Mouse (Mus musculus) spleen, adult 2 months (tissue): ENCODE measurements around the gene Defb22. TPM values are rescaled to one million over a fixed set of nuclear protein-coding genes. Genes with fewer than 3 reads are reported as not detected.

Experiments
- DNase-seq, 2 experiments: peaks; one replicate each; pipeline versions ENCODE4 v3.0.0 to v3.0.0-alpha.2; 2012 to 2021; ENCODE audit warnings: low spot score in 2 of 2, low read depth in 1 of 2
- H3K27ac ChIP-seq: fragments of 200-500 bp; 2 replicates; pipeline ENCODE4 v1.5.1; 2012; ENCODE audit warnings: low read length, inconsistent platforms; ENCODE audit not compliant: insufficient read depth
- H3K27me3 ChIP-seq: fragments of 200-500 bp; 2 replicates; pipeline ENCODE4 v1.6.1; 2012; ENCODE audit warnings: mild to moderate bottlenecking, moderate library complexity, low read length, inconsistent platforms; ENCODE audit not compliant: control insufficient read depth, insufficient read depth
- H3K36me3 ChIP-seq: fragments of 200-500 bp; 2 replicates; pipeline ENCODE4 v1.6.1; 2012; ENCODE audit warnings: mild to moderate bottlenecking, low read length, inconsistent platforms; ENCODE audit not compliant: control insufficient read depth, insufficient read depth
- H3K4me1 ChIP-seq: fragments of 200-500 bp; 2 replicates; pipeline ENCODE4 v1.6.1; 2011; ENCODE audit warnings: inconsistent platforms; ENCODE audit not compliant: control insufficient read depth, insufficient read depth, insufficient read length
- H3K4me3 ChIP-seq: fragments of 200-500 bp; 2 replicates; pipeline ENCODE4 v1.5.1; 2011; ENCODE audit warnings: mild to moderate bottlenecking, inconsistent platforms; ENCODE audit not compliant: insufficient read depth, insufficient read length; ENCODE audit errors: extremely low read depth
- CTCF ChIP-seq: fragments of 200-500 bp; IDR thresholded peaks from 2 replicates; pipeline ENCODE4 v1.5.1; 2011; ENCODE audit warnings: mild to moderate bottlenecking, inconsistent platforms; ENCODE audit not compliant: insufficient read depth, insufficient read length, insufficient replicate concordance; ENCODE audit errors: extremely low read depth
- POLR2A ChIP-seq: fragments of 200-500 bp; IDR thresholded peaks from 2 replicates; pipeline ENCODE4 v1.6.1; 2011; ENCODE audit warnings: low read depth, low read length, inconsistent platforms
- WGBS: fragments of 180-500 bp; shearing (Covaris S2); methylation state at CpG from one replicate; pipeline ENCODE4 v1.1.7; 2018; 5-methylcytosine and 5-hydroxymethylcytosine counted together
- polyA plus RNA-seq: library from polyadenylated mRNA; depleted of rRNA; stranded (reverse); fragments of >200 nt; gene quantifications from 2 replicates; pipeline ENCODE4 v1.2.3, GENCODE M21; 2012

Defb22 gene
- polyA plus RNA-seq, 1 experiment: not detected

GRCm38 (mm10) chr2:152498020-152498419, 8.1 kb upstream of the Defb22 start:
- Histone ChIP-seq H3K27me3 (no peaks in the 10 kb centered on the region), H3K4me1 (no peaks in the 10 kb centered on the region), H3K36me3 (no peaks in the 10 kb centered on the region), H3K27ac (no peak overlapping the region), H3K4me3 (no peak overlapping the region)
- TF ChIP-seq POLR2A: no peak
- no peak for TF ChIP-seq CTCF
- 86% methylated on average over 6 of the region's 6 CpGs for WGBS
- no peak for DNase-seq

GRCm38 (mm10) chr2:152493151-152493550, 3.2 kb upstream of the Defb22 start:
- TF ChIP-seq CTCF: no peak
- DNase-seq: no peak
- Histone ChIP-seq H3K36me3 (no peaks in the 10 kb centered on the region), H3K4me1 (no peaks in the 10 kb centered on the region), H3K27me3 (no peaks in the 10 kb centered on the region; the same call in 1 of the 2 replicates), H3K4me3 (no peak overlapping the region), H3K27ac (no peak overlapping the region)
- 85% methylated on average over 6 of the region's 6 CpGs for WGBS

- Histone ChIP-seq H3K36me3 (no peaks in the 10 kb centered on the region), H3K4me3 (no peak overlapping the region), H3K27ac (no peak overlapping the region), H3K27me3 (no peaks in the 10 kb centered on the region; the same call in 1 of the 2 replicates), H3K4me1 (no peaks in the 10 kb centered on the region)
- WGBS: 85% methylated on average over 2 of the region's 2 CpGs
- DNase-seq: no peak
- TF ChIP-seq POLR2A (no peak), CTCF (no peak)
Observed at GRCm38 (mm10) chr2:152487024-152487423, 2.9 kb downstream of the Defb22 start.

- no peaks in the 10 kb centered on the region for H3K4me1 ChIP-seq
- no peak overlapping the region for H3K27ac ChIP-seq
- H3K4me3 ChIP-seq: no peak overlapping the region
- DNase-seq: no peak
- no peaks in the 10 kb centered on the region for H3K36me3 ChIP-seq
- 95% methylated on average over 7 of the region's 7 CpGs for WGBS
- TF ChIP-seq CTCF (no peak), POLR2A (no peak)
- H3K27me3 ChIP-seq: no peaks in the 10 kb centered on the region
Observed at GRCm38 (mm10) chr2:152481726-152482125, 8.2 kb downstream of the Defb22 start.

- TF ChIP-seq POLR2A (no peak), CTCF (no peak)
- H3K27ac ChIP-seq: no peak overlapping the region
- no peaks in the 10 kb centered on the region for H3K4me1 ChIP-seq
- DNase-seq: no peak
- no peaks in the 10 kb centered on the region for H3K27me3 ChIP-seq
- H3K4me3 ChIP-seq: no peak overlapping the region
- H3K36me3 ChIP-seq: no peaks in the 10 kb centered on the region
- 58% methylated on average over 3 of the region's 3 CpGs for WGBS
Observed at GRCm38 (mm10) chr2:152480881-152481280, 9.1 kb downstream of the Defb22 start.

GRCm38 (mm10) chr2:152476763-152477162, 13.2 kb downstream of the Defb22 start, which contains the start of gene Defb20:
Gene Defb20 (plus strand): TSS chr2:152477063.
- no peaks in the 10 kb centered on the region for H3K4me1 ChIP-seq
- no peak within 1 kb of the TSS for H3K4me3 ChIP-seq
- no peak within 1 kb of the TSS for H3K27ac ChIP-seq
- no peaks in the 10 kb centered on the region for H3K27me3 ChIP-seq
- H3K36me3 ChIP-seq: no peaks in the 10 kb centered on the region
- no peak for DNase-seq
- WGBS: 76% methylated on average over 2 of the region's 2 CpGs
- TF ChIP-seq CTCF (no peak), POLR2A (no peak)

GRCm38 (mm10) chr2:152472434-152472833, 17.5 kb downstream of the Defb22 start:
- DNase-seq: no peak
- TF ChIP-seq CTCF (no peak), POLR2A (no peak)
- Histone ChIP-seq H3K27me3 (no peaks in the 10 kb centered on the region), H3K4me3 (no peak overlapping the region), H3K27ac (no peak overlapping the region), H3K36me3 (no peaks in the 10 kb centered on the region), H3K4me1 (no peaks in the 10 kb centered on the region)
- WGBS: 30% methylated on average over 3 of the region's 3 CpGs
